Mouse (Mus musculus) B cell, adult 67 days (primary cell): ENCODE results near the gene Gp1bb. TPM values are rescaled to one million over a fixed set of nuclear protein-coding genes. Genes with fewer than 3 reads are reported as not detected.

ENCODE experiments used
- total RNA-seq, 2 experiments: library from RNA; stranded (reverse); gene quantifications; 4 replicates each; pipeline ENCODE4 v1.2.4; 2023

The Gp1bb gene
- total RNA-seq, result not detected

DNA sequence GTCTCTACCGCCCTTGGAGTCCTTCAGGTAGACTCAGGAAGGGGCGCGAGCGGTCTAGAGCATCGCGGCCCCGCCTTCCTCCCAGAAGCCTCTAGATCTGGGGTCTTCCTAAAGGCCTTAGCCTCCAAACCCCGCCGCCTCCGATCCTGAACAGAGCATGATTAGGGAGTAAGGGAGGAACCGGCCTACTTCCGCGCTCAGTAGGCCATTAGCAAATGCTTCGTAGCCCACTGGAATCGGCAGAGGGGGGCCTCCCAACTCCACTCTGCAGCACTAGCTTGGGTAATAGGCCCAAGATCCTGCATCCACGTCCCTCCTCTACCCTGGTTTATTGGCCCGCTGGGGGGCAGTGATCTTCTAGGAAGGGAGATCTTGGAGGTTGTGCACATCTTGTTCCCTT, at the start of gene Gp1bb:
Gp1bb (minus strand) TSS at position 385 of the 400 bp plus-strand sequence.

DNA sequence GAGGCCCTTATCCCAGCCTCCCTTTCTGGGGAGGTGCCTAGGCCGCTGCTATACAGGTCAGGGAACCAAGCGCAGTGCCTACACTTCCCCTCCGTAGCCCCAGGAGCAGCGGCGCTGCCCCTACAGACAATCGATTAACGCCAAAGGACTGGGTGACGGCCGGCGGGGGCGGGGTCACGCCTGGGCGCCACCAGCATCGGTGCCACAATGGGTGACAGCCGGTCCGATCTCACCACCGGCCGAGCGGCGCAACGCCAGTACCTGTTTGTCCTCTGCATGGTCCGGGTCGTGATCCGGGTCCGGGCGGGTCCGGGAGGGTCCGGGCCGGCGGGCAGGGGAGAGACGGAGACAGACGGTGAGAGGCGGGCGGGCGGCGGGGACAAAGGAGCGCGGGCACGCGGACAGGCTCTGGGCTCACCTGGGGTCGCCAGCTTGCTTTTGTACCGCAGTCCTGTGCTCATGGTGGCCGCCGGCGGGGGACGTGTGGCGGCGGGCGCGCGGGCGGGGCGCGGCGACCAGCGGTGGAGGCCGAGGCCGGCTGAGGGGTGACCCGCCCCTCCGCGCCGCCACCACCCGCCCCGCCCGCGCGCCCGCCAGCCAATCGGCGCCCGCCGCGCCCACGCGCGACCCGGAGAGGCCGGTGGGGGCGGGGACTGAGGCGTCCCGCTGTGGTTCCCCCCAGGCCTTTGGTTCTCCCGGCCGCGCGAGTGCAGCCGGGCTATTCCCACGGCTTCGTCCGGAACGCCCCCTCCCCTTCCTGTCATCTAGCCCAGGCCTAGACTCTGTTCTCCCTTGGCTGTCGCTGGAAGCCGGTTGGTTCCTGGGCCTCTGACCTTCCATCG, 7.4 kb upstream of the Gp1bb start, which contains the start of gene Sept5:
Sept5 (minus strand) TSS at position 565 of the 842 bp plus-strand sequence.

DNA sequence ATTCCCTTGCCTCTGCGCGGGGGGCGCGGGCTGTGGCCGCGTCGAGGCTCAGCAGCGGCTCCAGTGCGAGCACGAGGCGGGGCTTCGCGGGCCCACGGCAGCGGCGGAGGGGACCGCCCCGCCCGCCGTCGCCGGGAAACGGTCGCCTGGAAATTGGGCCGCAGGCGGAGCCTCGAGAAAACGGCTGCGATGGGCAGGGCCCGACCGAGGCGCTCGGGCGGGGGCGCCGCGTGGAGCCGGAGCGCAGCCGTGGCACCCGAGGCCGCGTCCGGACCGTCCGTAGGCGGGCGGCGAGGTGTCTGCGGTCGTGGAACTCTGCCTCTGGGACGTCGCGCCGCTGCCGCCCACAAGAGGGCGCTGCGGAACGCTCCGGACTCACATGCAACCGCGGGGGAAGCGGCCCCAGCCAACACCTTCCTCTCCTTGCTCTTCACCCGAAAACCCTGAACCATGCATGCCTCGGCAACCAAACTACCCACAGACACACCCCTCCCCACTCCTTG, 4.2 kb upstream of the Gp1bb start, which contains the start of gene Gm49601:
Gm49601 (minus strand) TSS at position 52 of the 503 bp plus-strand sequence.

DNA sequence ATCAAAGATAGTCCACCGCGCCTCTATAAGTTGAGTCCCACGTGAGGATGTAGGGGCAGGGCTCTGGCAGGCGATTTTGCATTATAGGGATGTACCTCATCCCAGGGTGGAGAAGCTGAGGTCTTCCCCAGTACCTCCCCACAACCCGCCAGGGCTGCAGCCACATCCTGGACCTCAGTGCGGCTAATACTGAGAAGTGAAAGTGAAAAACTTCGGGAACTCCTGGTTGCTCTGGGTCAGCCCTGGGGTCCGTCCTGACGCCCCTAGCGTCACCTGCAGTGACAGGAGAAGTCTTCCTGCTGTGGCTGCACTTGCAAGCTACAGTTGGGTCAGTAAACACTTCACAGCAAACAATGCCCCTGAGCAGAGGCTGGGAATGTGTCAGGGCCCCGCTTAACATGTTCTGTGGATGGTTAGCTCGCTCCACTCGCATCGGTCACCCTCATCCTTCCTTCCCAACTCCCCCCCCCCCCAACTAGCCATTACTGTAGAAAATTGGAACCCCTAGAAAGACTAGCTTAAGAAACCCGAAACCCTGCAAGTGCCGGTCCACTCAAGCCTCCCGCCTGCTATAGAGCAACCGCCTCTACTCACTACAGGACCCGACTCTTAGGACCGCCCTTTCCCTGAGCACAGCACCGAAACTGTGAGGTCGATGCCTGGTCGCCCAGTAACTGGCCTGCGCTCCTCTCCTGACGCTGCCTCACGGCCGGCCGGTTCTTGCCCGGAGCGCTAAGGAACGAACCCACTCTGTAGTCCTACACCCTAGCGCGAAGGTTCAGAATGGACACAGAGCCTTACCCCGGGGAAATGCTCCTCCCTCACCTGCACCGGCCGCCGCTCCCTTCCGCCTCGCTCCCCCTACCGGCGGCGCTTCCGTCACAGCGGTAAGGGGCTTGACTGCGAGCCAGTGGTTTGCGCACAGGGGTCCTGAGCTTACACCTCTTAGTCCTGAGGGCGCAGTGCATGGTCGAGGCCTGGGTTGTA, 32.1 kb downstream of the Gp1bb start, which contains the start of gene Tbx1:
Tbx1 (minus strand) TSS at position 868 of the 987 bp plus-strand sequence.

Other genes with a start within 250 kb of the Gp1bb start
- 10 to 100 TPM; 15.9 to 16.8 TPM for gene Txnrd2, start 196.0 kb downstream of the Gp1bb start, total RNA-seq
- 10 to 100 TPM; 17.4 to 19.5 TPM for gene Comt, start 195.6 kb downstream of the Gp1bb start, total RNA-seq
- gene Gnb1l, start 123.7 kb downstream of the Gp1bb start, total RNA-seq, result 1 to 10 TPM; 6.6 to 8.2 TPM
- 10 to 100 TPM in 1 of 2 experiments, 1 to 10 TPM in 1; 9.7 to 10.7 TPM for gene Rtl10, start 123.5 kb downstream of the Gp1bb start, total RNA-seq
- gene Tbx1, start 31.7 kb downstream of the Gp1bb start, total RNA-seq, result not detected
- gene Gm49601, start 4.0 kb upstream of the Gp1bb start, total RNA-seq, result not detected
- not detected for gene Sept5, start 7.6 kb upstream of the Gp1bb start, total RNA-seq
- not detected for gene Cldn5, start 154.4 kb upstream of the Gp1bb start, total RNA-seq
- 100 to 1,000 TPM; 107 to 108 TPM for gene Ufd1, start 189.4 kb upstream of the Gp1bb start, total RNA-seq
- gene Cdc45, start 189.6 kb upstream of the Gp1bb start, total RNA-seq, result 1 to 10 TPM; 4.5 to 5.5 TPM
- gene 2510002D24Rik, start 214.2 kb upstream of the Gp1bb start, total RNA-seq, result 10 to 100 TPM; 41.9 to 44.5 TPM
- gene Gm28539, start 214.2 kb upstream of the Gp1bb start, total RNA-seq, result 1 to 10 TPM in 1 of 2 experiments, not detected in 1; 7.5 TPM